Mouse (Mus musculus): ENCODE data around the gene Ppp1r15a.

GRCm38 (mm10) chr7:45498427-45498826 is 27.6 kb downstream of the Ppp1r15a start:
- no peak for TF ChIP-seq CTCF (IDR thresholded peaks at IDR 0.05; ENCODE audit: extremely low read depth, insufficient read depth, insufficient read length, insufficient replicate concordance)
- TF ChIP-seq POLR2A (IDR thresholded peaks at IDR 0.05; ENCODE audit: low read depth, low read length), result no peak
